Mouse (Mus musculus): ENCODE results near the gene Bace2.

The Bace2 gene

GRCm38 (mm10) chr16:97356499-97357187 lies at the start of gene Bace2:
Bace2 (plus strand) TSS chr16:97356742.
- in situ Hi-C loops (cut with MboI, MseI) = no loop called here

GRCm38 (mm10) chr16:97307594-97307993 lies 48.9 kb upstream of the Bace2 start:
- in situ Hi-C loops (cut with MboI, MseI) = loop anchor here (10.0 kb wide), 1 partner anchor 413 kb away; no protein-coding TSS in a partner anchor

DNA sequence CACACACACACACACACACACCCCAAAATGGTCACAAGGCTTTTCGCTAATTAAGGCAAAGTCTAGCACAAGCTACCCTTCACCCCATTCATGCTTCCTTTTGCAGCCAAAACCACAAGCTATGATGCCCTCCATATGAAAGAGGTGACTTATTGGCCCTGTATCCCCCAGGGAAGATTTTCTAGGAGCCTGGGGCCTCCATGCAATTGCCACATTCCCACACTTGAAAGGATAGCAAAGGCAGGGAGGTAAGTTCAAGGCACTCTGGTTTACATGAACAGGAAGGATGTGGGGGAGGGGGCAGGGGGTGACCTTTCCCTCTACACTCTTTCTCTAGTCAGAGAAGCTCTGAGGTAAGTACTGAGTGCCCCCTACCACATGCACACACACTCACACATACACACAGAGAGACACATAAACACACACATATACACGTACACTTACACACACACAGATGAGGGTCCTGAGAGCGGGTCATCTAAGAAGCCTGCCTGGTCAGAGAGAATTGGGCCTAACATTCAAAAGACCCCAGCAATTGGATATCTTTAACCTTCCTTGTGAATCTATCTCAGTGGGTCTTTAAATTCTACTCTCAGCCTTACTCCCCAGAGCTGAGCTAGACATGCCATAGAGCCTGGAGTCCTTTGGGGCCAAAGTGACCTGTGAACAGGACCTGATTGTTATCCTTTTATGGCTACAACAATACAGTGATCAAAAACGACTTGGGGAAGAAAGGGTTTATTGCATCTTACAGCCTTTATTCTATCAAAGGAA lies 46.6 kb upstream of the Bace2 start:
- in situ Hi-C loops (cut with MboI, MseI) = loop anchor here (10.0 kb wide), 1 partner anchor 415 kb away; no protein-coding TSS in a partner anchor

GRCm38 (mm10) chr16:97310570-97310846 lies 46.0 kb upstream of the Bace2 start:
- in situ Hi-C loops (cut with MboI, MseI) = no loop called here

GRCm38 (mm10) chr16:97312960-97313686 lies 43.4 kb upstream of the Bace2 start:
- in situ Hi-C loops (cut with MboI, MseI) = no loop called here

DNA sequence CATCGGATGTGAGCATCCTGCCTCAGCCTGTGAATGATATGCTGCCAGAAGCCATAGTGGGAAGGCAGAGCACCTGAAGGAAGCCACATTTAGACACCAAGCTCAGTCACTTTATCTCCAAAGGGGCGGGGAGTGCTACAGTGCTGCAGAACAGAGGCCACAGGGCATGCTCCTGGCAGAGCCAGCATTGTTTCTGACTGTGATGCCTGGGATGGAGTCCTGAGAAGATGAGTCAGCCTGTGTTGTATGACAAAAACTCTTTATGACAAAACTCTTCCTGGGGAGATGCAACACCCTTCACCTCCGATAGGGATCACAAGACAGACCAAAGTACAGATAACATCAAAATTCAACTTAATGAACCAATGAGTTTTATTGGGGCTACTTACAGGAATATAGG lies 35.0 kb upstream of the Bace2 start:
- in situ Hi-C loops (cut with MboI, MseI) = no loop called here

DNA sequence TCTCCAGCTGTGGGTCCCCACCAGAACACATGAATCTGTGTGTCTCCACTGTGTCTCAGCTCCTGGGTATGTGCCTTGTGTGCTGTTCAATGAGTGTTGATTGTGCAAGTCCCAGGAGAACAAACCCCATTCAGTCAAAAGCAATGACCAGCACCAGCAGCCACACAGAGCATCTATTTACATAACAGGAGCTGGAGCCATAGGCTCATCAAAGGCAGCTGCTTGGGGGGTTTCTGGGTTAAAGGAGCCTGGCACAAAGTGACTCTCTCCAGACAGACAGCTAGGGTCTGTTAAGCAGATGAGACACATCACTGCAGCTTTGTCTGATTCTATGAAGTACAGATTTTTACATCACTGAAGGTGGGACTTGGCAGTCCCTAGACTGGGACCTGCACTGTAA lies 33.9 kb upstream of the Bace2 start:
- in situ Hi-C loops (cut with MboI, MseI) = no loop called here

GRCm38 (mm10) chr16:97325975-97326374 lies 30.6 kb upstream of the Bace2 start:
- in situ Hi-C loops (cut with MboI, MseI) = no loop called here

DNA sequence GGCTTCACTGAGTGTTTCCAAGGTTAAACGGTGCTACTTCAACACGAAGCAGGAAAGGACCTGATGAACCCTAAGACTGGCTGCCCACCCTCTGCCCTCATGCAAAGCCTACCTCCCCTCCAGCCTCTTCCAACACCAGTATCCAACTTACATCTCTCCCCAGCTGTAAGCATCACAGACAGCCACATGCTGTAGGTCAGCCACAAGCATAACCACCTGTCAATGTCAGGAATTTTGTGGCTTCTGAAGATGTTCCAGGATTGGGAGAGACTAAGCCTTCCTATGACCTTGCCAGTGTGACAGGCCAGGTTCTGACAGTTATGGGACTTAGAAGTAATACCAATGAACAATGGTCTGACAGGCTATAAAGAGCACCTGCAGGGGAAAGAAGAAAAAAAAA lies 27.9 kb upstream of the Bace2 start:
- in situ Hi-C loops (cut with MboI, MseI) = no loop called here

GRCm38 (mm10) chr16:97353013-97353412 lies 3.5 kb upstream of the Bace2 start:
- in situ Hi-C loops (cut with MboI, MseI) = no loop called here

- in situ Hi-C loops (cut with MboI, MseI) = no loop called here
Observed at GRCm38 (mm10) chr16:97354632-97355031, 1.9 kb upstream of the Bace2 start.

DNA sequence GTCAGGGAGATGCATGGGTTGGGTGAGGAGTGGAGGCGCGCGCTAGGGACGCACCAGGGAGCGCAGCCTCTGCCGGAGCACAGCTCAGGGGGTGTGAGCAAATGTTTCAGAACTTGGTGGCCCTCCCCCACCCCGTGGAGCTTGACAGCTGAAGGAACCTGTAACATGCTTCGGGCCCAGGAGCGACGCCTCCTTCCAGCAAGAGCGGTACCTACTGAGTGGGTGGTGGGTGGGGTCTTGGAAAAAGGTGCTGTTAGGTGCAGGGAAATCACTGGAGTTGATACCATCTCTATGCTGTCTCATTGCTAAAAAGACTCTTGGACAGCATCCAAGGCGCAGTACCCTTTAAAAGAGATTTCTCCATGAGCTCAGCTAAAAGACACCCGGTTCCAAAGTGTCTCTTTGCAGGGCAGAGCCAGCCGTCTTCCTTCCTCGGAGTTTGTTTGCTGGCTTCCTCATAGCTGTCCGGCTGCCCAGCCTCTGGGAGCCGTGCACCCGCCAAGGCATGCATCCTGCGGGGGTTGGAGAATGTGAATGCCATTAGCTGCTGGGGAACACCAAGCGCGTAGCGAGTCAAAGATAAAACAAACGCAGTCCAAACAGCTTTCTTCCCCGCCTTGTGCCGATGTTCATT lies 763 bp downstream of the Bace2 start:
- in situ Hi-C loops (cut with MboI, MseI) = no loop called here

DNA sequence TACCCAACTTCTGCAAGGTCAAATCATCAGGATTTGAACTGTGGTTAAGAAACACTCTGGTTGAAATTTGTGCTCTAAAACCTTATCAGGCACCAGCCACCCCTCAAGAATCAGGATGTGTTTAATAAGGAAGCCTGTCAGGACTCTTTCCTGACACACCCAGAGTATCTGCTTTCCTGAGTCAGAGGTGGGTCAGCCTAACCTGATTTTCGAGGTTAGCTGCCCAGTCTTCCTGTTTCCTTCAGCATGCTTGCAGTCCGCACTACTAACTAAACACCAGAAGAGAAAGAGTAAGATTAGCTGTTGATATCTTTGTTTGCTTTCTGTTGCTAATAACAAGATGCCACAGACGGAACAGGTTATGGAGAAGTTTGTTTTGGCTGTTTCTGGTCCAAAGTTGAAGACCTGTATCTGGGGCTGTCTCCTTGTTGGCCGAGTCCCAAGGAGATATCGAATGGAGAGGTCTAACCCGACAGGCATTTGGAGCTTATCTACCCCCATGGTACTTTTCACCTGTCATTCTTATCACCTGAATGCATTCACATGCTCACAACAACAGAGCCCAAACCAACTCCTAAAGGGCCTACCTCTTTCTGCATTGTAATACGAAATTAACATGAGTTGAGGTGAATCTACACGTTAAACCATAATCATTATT lies 5.8 kb downstream of the Bace2 start:
- in situ Hi-C loops (cut with MboI, MseI) = no loop called here

DNA sequence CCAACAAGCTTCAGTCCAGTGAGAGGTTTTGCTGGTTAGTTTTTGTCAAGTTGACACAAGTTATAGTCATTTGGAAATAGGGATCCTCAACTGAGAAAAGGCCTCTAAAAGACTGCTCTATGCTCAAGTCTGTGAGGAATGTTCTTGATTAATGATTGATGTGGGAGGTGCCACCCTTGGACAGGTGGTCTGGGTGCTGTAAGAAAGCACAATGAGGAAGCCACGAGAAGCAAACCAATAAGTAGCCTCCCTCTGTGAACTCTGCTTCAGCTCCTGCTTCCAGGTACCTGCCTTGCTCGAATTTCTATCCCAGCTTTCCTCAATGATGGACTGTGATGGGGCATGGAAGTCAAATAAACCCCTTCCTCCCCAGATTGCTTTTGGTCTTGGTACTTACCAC lies 9.6 kb downstream of the Bace2 start:
- in situ Hi-C loops (cut with MboI, MseI) = no loop called here

GRCm38 (mm10) chr16:97370258-97370657 lies 13.7 kb downstream of the Bace2 start:
- in situ Hi-C loops (cut with MboI, MseI) = no loop called here

GRCm38 (mm10) chr16:97387955-97388354 lies 31.4 kb downstream of the Bace2 start:
- in situ Hi-C loops (cut with MboI, MseI) = no loop called here

GRCm38 (mm10) chr16:97391289-97391688 lies 34.7 kb downstream of the Bace2 start:
- in situ Hi-C loops (cut with MboI, MseI) = no loop called here

DNA sequence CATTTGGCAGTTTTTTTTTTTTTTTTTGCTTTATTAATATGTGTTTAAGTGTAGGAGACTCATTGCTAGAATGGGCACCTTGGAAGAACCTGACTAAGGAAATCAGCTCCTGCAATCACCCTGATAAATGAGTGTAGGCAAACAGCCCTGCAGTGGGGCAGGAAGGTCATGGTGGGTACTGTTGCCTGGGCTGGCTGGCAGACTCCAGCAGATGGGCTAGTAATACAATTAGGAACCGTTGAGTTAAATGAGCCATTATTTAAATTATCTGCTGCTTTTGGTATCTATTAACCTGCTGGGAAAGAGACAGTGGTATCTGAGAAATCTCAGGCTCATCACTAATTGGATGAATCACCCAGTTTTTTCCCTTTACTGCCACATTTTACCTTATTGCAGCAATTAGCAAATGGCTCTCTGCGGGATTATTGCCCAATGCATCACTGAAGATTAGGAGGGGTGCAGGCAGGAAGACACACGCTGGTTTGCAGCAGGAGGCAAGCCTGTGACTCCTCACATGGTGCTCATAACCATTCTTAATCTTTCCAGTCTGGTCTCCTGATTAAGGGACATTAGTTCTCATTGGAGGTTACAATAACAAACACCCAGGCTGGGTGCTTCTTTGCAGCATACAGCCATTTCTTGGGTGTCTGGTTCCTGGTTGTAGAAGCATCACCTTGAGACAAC lies 35.3 kb downstream of the Bace2 start:
- in situ Hi-C loops (cut with MboI, MseI) = no loop called here

DNA sequence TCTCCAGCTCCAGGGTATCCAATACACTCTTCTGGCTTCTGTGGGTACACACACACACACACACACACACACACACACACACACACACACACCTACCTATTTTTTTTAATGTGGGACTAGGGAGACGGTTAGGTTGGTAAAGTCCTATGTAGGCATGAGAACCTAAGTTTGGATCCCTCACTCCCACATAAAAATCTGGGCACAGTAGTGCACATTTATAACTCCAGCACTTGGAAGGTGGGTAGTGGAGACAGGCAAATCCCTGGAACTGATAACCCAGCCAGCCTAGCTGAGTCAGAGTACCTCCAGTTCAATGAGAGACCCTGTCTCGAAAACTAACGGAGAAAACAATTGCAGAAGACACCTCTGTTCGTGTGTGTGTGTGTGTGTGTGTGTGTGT lies 39.9 kb downstream of the Bace2 start:
- in situ Hi-C loops (cut with MboI, MseI) = no loop called here

DNA sequence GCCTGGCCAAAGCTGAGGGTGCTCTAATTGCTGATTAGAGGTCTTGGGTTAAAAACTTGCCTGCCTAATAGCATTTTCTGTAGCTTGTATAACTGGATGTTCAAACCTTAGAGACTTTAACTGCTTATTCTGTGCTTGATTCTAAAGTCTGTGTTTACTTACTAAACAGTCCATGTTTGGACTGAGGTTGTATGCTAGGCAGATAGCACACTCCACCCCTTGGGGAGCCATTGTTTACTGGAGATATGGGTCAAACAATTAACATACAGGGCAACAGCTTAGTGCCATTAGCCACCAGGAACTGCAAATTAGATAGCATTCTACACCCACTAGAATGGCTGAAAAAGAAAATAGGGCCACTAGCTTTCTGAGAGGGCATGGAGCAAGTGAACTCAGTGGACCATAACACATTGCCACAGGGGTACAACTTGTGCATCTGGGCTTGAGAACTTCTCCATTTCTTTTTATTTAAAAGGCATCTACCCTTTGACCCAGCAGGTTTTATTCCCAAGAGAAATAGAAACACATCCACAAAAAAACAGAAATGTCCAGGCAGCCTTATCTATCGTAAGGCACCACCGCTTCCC lies 41.5 kb downstream of the Bace2 start:
- in situ Hi-C loops (cut with MboI, MseI) = no loop called here

GRCm38 (mm10) chr16:97399991-97400390 lies 43.4 kb downstream of the Bace2 start:
- in situ Hi-C loops (cut with MboI, MseI) = no loop called here

Data from regulatory T cell (primary cell).